Mouse (Mus musculus) megakaryocyte, embryonic 14.5 days (primary cell): ENCODE results near the gene Fbh1. TPM values are rescaled to one million over a fixed set of nuclear protein-coding genes. Genes with fewer than 3 reads are reported as not detected.

ENCODE experiments used
- H3K27me3 ChIP-seq: replicated peaks from 2 replicates; pipeline ENCODE3; 2012; ENCODE audit warnings: inconsistent platforms
- H3K36me3 ChIP-seq: replicated peaks from 2 replicates; pipeline ENCODE3; 2012; ENCODE audit warnings: low read length, inconsistent platforms, mixed read lengths
- H3K4me1 ChIP-seq: 2 replicates; pipeline ENCODE4 v1.6.1; 2012; ENCODE audit warnings: inconsistent platforms
- H3K4me3 ChIP-seq: replicated peaks from 2 replicates; pipeline ENCODE3; 2012; ENCODE audit warnings: moderate library complexity, mild to moderate bottlenecking, inconsistent platforms
- H3K9me3 ChIP-seq: 2 replicates; pipeline ENCODE4 v1.6.1; 2012; ENCODE audit warnings: inconsistent platforms
- FLI1 ChIP-seq: IDR thresholded peaks from 2 replicates; pipeline ENCODE4 v1.6.1; 2012; ENCODE audit warnings: low read length, inconsistent platforms, mixed read lengths
- GATA1 ChIP-seq: IDR thresholded peaks from 3 replicates; pipeline ENCODE4 v1.6.1; 2012; ENCODE audit warnings: mixed read lengths, low read length, inconsistent platforms, borderline replicate concordance
- polyA plus RNA-seq: library from polyadenylated mRNA; stranded (reverse); fragments of >175 nt; gene quantifications from 2 replicates; pipeline ENCODE4 v1.2.3, GENCODE M21; 2012; ENCODE audit warnings: low replicate concordance; ENCODE audit not compliant: insufficient read depth

The Fbh1 gene
- polyA plus RNA-seq, 1 experiment: 4.7 TPM

- Histone ChIP-seq H3K4me3 (no peak overlapping the region), H3K4me1 (peaks cover 56% of the 10 kb centered on the region), H3K27me3 (no peaks in the 10 kb centered on the region), H3K36me3 (peaks cover 34% of the 10 kb centered on the region), H3K9me3 (no peaks in the 10 kb centered on the region)
- TF ChIP-seq GATA1 (no peak), FLI1 (no peak)
Observed at GRCm38 (mm10) chr2:11772401-11772800, 5.0 kb downstream of the Fbh1 start.

- no peak for TF ChIP-seq GATA1
- TF ChIP-seq FLI1: no peak
- no peak overlapping the region for H3K4me3 ChIP-seq
- peaks cover 60% of the 10 kb centered on the region for H3K4me1 ChIP-seq
- no peaks in the 10 kb centered on the region for H3K27me3 ChIP-seq
- no peaks in the 10 kb centered on the region for H3K9me3 ChIP-seq
- H3K36me3 ChIP-seq: peaks cover 41% of the 10 kb centered on the region
Observed at GRCm38 (mm10) chr2:11771701-11772100, 5.7 kb downstream of the Fbh1 start.

GRCm38 (mm10) chr2:11767161-11767545 is 10.2 kb downstream of the Fbh1 start:
- TF ChIP-seq FLI1: no peak
- TF ChIP-seq GATA1: no peak
- H3K27me3 ChIP-seq: no peaks in the 10 kb centered on the region
- peaks cover 48% of the 10 kb centered on the region for H3K4me1 ChIP-seq
- H3K4me3 ChIP-seq: no peak overlapping the region
- peaks cover 80% of the 10 kb centered on the region for H3K36me3 ChIP-seq
- no peaks in the 10 kb centered on the region for H3K9me3 ChIP-seq

DNA sequence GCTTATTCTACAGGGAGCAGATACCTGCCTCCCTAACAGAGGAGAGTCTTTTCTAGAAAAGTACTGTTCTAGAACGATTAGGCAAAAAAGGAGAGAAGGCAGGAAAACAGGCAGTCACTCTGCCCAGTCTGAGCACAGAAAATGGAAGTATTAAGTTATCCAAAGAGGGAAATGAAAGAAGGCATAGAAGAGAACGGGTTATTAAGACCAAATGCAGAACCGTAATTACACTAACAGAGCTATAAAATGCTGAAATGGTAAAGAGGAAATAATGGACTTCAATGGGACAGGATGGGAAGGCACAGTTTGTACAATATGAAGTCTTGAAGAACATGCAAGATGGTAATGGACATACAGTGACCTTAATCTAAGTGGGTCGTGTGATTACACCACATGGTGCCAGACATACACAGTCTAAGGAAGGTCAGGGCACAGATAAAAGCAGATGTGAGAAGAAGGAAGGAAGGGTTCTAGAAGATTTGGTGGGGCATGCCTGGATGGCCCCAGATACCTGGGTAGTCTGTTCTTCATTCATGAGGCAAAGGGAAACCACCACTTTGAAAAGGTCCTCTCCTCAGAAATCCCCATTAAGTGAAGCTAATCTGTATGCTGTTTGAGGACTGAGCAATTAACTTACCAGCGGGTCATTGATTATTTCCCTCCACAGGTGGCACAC is 10.8 kb downstream of the Fbh1 start:
- Histone ChIP-seq H3K4me1 (peaks cover 43% of the 10 kb centered on the region), H3K36me3 (peaks cover 85% of the 10 kb centered on the region), H3K9me3 (no peaks in the 10 kb centered on the region), H3K4me3 (no peak overlapping the region), H3K27me3 (no peaks in the 10 kb centered on the region)
- TF ChIP-seq GATA1 (no peak), FLI1 (no peak)

DNA sequence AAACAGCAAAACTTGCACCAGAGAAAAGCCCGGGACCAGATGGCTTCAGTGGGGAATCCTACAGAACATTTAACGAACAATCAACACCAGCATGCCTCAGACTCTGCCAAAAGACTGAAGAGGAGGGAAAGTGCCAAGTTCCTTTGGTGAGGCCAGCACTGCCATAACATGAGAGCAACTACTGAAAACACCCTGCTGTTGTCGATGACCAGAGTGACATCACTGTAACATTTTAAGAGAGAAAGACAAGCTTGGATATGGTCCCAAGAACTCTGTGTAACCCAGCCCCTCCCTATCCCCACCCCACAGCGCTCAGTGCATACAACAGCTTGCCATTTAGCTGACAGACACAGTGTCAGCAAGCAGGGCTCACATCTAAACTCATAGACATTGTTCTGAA is 11.7 kb downstream of the Fbh1 start:
- Histone ChIP-seq H3K4me3 (no peak overlapping the region), H3K9me3 (no peaks in the 10 kb centered on the region), H3K36me3 (peaks cover 95% of the 10 kb centered on the region), H3K4me1 (peaks cover 34% of the 10 kb centered on the region), H3K27me3 (no peaks in the 10 kb centered on the region)
- TF ChIP-seq GATA1 (no peak), FLI1 (no peak)

- H3K36me3 ChIP-seq: peaks cover 100% of the 10 kb centered on the region
- TF ChIP-seq FLI1: no peak
- no peak for TF ChIP-seq GATA1
- peaks cover 31% of the 10 kb centered on the region for H3K4me1 ChIP-seq
- H3K27me3 ChIP-seq: no peaks in the 10 kb centered on the region
- H3K4me3 ChIP-seq: no peak overlapping the region
- no peaks in the 10 kb centered on the region for H3K9me3 ChIP-seq
Observed at GRCm38 (mm10) chr2:11762541-11762940, 14.8 kb downstream of the Fbh1 start.

DNA sequence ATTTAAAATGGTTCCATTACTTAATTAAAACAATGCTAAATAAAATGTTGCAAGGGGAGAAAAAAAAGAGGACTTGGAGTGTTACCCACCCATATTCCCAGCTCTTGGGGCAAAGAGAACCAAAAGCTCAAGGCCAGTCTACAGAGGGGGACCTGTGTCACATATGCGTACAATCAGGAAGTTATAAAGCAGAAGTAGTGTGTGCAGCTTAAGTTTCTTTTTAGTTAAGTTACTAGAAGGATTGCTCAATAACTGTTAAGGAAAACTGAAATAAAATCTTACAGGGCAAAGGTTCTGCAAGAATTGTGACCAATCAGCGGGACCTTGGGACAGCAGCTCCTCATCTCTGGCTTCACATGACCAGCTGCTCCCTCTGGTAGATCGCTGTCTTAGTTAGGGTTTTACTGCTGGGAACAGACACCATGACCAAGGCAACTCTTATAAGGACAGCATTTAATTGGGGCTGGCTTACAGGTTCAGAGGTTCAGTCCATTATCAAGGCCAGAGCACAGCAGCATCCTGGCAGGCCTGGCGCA is 37.8 kb downstream of the Fbh1 start:
- H3K27me3 ChIP-seq: no peaks in the 10 kb centered on the region
- peaks cover 76% of the 10 kb centered on the region for H3K36me3 ChIP-seq
- no peaks in the 10 kb centered on the region for H3K9me3 ChIP-seq
- no peak overlapping the region for H3K4me3 ChIP-seq
- TF ChIP-seq FLI1: no peak
- no peak for TF ChIP-seq GATA1
- H3K4me1 ChIP-seq: peaks cover 8% of the 10 kb centered on the region; the same call in 1 of the 2 replicates

- peaks cover 79% of the 10 kb centered on the region for H3K36me3 ChIP-seq
- TF ChIP-seq FLI1 (no peak), GATA1 (no peak)
- H3K27me3 ChIP-seq: no peaks in the 10 kb centered on the region
- no peaks in the 10 kb centered on the region for H3K9me3 ChIP-seq
- H3K4me1 ChIP-seq: peaks cover 8% of the 10 kb centered on the region; the same call in 1 of the 2 replicates
- no peak overlapping the region for H3K4me3 ChIP-seq
Observed at GRCm38 (mm10) chr2:11738794-11739193, 38.6 kb downstream of the Fbh1 start.

DNA sequence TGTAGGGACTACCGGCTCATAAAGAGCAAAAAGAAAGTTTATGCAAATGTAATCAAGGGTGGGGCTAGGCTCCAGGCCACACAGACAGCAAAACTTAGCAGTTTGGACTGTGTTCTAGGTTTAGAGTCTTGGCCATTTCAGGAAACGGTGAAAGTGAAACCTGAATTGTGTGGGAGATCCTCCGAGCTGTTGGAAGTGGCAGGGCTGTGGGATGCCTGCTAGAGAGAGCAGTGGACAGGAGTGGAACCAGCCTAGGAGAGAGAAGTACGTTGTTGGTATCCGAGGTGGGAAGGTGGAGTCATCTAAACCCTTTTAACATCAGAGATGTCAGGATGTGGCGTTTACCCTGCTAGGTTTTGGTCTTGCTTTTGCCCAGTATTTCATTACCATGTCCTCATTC is 41.5 kb downstream of the Fbh1 start:
- Histone ChIP-seq H3K36me3 (peaks cover 66% of the 10 kb centered on the region), H3K4me3 (no peak overlapping the region), H3K4me1 (peaks cover 8% of the 10 kb centered on the region; the same call in 1 of the 2 replicates), H3K27me3 (no peaks in the 10 kb centered on the region), H3K9me3 (no peaks in the 10 kb centered on the region)
- TF ChIP-seq GATA1 (no peak), FLI1 (no peak)

DNA sequence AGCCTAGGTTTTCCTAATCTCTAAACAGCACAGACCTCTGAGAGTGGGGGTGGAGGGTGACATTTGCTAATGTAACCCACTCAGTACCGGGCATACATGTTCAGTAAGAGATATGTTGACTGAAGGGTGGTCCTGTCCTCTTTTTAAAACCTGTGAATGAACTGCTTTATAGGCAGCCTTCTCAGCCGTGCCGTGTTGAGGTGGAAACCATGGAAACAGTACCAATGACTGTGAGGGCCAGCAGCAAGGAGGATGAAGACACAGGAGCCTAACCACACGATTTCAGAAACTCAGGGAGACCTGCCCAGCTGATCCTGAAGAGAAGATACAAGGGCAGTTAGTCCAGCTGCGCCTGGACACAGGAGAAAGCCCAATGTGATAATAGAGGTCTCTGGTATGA is 44.4 kb downstream of the Fbh1 start:
- no peak for TF ChIP-seq GATA1
- no peak for TF ChIP-seq FLI1
- Histone ChIP-seq H3K9me3 (no peaks in the 10 kb centered on the region), H3K27me3 (no peaks in the 10 kb centered on the region), H3K4me1 (peaks cover 11% of the 10 kb centered on the region; the same call in 1 of the 2 replicates), H3K4me3 (no peak overlapping the region), H3K36me3 (peaks cover 68% of the 10 kb centered on the region)
